Mouse (Mus musculus): Measurements from ENCODE around the gene Psmb11.

GRCm38 (mm10) chr14:54605752-54606321 is 15.4 kb upstream of the Psmb11 start, which contains the start of gene 4931414P19Rik:
- TF ChIP-seq CTCF (IDR thresholded peaks at IDR 0.05; ENCODE audit: insufficient read depth, low read depth, low read length) (no peak), POLR2A (IDR thresholded peaks at IDR 0.05; ENCODE audit: insufficient read depth, low read depth, low read length) (peak; percentile 44; the same call in 1 of the 2 replicates)
